In genomic region chr4:28298911-28299353, GRCm38 (mm10) we compare ENCODE assay signal across 8 mouse cellular contexts.
DNase-seq lines count a peak whose midpoint lies in the region; ATAC-seq lines count a peak whose summit lies in the region.

No protein-coding gene starts in this region.

- no peak overlapping the region for H3K9ac ChIP-seq in heart, embryonic 13.5 days

- H3K27me3 ChIP-seq in heart, embryonic 13.5 days (replicated peaks): no peaks in the 10 kb centered on the region

- H3K4me2 ChIP-seq in heart, embryonic 13.5 days: no peak overlapping the region

- peaks cover 25% of the 10 kb centered on the region for H3K4me1 ChIP-seq in heart, embryonic 13.5 days

- ATAC-seq in heart, embryonic 13.5 days (ENCODE audit: extremely low read depth, insufficient number of reproducible peaks, low FRiP score, low TSS enrichment): no peak

- no peak overlapping the region for H3K4me3 ChIP-seq in heart, embryonic 13.5 days

- WGBS in heart, embryonic 13.5 days: 58% methylated on average over 7 of the region's 7 CpGs

- DNase-seq in heart, postnatal 14 days: no peak
- DNase-seq in urinary bladder, postnatal 14 days (ENCODE audit: low spot score): peak; percentile 13
- no peak for DNase-seq in urinary bladder, postnatal 10 days (ENCODE audit: low spot score)
- peak; percentile 20 to 27 for DNase-seq in layer of hippocampus, postnatal 25 days (ENCODE audit: extremely low spot score in 1 of 2, low spot score in 1 of 2)
- DNase-seq in telencephalon, adult 2 months (ENCODE audit: low read depth, low spot score): peak; percentile 96
- DNase-seq in spleen, adult 18-20 months: no peak
- DNase-seq in adrenal gland, adult (ENCODE audit: inconsistent age in 2 of 2, low spot score in 1 of 2): no peak

- H3K27ac ChIP-seq in heart, embryonic 13.5 days (replicated peaks): peak overlapping the region; percentile 62; the same call in 1 of the 2 replicates

- no peaks in the 10 kb centered on the region for H3K36me3 ChIP-seq in heart, embryonic 13.5 days

- intact Hi-C loops in heart, postnatal 14 days (cut with DNase I): no loop called here

- H3K9me3 ChIP-seq in heart, embryonic 13.5 days: no peaks in the 10 kb centered on the region

Comparison
In these comparisons a context has a peak if more than half of its experiments do, and no peak if none do; other contexts are left out.
1. DNase-seq: peak in urinary bladder, postnatal 14 days (single experiment), layer of hippocampus, postnatal 25 days (2 of 2) and telencephalon, adult 2 months (single experiment); none in heart, postnatal 14 days (0 of 2), urinary bladder, postnatal 10 days (single experiment), spleen, adult 18-20 months (0 of 2) and adrenal gland, adult (0 of 2).